Mouse (Mus musculus): ENCODE measurements at regions not wholly inside any gene's neighbourhood (a gene's known extent, or its start where the extent isn't known, plus 50 kb on each side); places are given as distances from the start of the nearest gene placed in this dataset.

GRCm38 (mm10) chr19:26938911-26939310, 53.2 kb downstream of the Gm815 start:
- no peak for DNase-seq
- intact Hi-C loops (cut with DNase I) = no loop called here

GRCm38 (mm10) chr19:26944006-26944405, 58.3 kb downstream of the Gm815 start:
- intact Hi-C loops (cut with DNase I) = no loop called here
- no peak for DNase-seq

DNA sequence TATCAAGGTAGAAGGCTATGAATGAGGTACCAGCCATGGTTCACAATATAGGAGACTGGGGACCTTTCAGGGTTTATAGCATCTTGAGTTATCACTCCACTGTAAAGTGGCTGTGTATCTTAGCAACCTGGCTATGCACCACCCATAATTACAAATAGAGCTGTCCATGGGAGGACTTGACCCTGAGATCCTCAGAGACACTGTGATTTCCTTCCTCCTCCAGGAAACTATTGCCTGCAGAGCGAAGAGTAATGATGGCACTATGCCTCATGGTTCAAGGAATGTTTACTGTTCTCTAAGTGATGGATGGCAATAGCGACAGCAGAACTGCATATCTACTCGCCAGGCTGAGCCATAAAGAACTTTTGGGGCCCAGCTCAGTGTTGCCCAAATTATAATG, 60.9 kb downstream of the Gm815 start:
- intact Hi-C loops (cut with DNase I) = no loop called here

GRCm38 (mm10) chr19:26948479-26948878, 62.8 kb downstream of the Gm815 start:
- intact Hi-C loops (cut with DNase I) = no loop called here
- no peak for DNase-seq

More for the DNA sequence above, 60.9 kb downstream of the Gm815 start:
- no peak for DNase-seq

GRCm38 (mm10) chr19:26949153-26949552, 63.5 kb downstream of the Gm815 start:
- no peak for DNase-seq
- intact Hi-C loops (cut with DNase I) = no loop called here

DNA sequence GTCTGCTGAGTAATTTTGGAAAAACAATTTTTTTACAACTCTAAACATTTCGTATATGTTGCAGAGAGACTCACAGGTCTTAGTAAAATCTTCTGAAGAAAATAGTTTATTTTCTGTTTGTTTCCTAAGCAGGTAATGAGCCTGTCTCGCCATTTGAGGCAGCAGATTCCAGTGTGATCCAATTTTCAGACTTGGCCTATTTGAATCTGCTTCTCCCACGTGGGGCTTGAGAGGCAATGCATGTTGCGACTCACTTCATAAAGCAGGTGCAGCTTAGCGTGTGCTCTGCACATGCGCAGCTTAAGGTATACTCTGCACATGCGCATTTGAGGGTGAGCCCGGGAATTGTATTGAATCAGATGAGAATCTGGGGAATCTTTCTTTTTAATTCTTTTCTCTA, 67.7 kb downstream of the Gm815 start:
- no peak for DNase-seq
- intact Hi-C loops (cut with DNase I) = no loop called here

DNA sequence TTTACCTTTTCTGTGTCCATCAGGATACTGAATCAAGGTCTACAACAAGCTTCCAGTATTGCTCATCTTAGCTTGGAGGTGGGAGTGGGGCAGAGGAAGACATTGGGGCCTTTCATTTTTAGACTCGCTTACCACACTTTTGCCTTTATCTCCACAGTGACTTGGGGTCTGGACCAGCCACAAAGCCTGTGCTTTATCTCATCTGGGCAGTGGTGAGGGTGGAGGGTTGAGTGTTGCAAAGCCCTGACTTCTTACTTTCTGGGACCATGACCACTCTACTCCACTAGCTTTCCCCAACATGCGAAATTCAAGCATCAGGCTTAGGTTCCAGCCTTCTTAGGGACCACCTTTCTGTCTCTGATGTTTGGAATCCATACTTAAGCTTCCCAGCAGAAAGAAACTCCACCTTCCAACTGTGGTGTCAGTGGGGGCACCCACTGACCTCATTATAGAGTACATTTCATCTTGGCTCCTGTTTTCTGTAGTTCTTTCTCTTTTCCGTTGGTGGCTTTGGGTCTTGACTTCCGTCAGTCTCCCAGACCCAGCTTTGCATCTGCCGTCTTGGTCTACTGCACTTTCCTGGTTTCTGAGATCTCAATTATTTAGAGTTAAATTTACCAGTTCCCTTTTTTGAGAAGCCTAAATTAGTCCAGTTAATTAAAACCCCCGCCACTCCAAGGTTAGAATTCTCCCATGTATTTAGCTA, 80.5 kb downstream of the Gm815 start:
- no peak for DNase-seq
- intact Hi-C loops (cut with DNase I) = no loop called here

DNA sequence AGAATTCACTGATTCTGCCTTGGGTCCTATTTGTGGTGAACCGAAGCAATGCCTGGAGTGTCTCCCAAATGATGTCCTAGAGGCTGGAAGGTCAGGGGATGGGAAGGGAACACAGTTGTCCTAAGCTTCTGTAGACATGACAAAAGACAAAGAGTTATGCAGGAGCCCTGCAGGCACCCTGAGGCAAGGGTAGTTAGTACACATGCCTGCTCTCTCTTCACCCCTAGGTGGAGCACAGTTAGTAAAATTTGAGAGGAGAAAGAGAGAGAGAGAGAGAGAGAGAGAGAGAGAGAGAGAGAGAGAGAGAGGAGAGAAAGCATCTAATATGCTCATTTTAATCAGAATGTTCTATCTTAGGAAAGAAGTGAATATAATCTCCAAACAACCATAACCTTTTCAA, 87.4 kb downstream of the Gm815 start:
- intact Hi-C loops (cut with DNase I) = loop anchor here (10.0 kb wide), 2 partner anchors 202 to 442 kb away; no protein-coding TSS in a partner anchor

GRCm38 (mm10) chr19:26973773-26974548, 88.3 kb downstream of the Gm815 start:
- DNase-seq = no peak
- intact Hi-C loops (cut with DNase I) = loop anchor here (10.0 kb wide), 2 partner anchors 201 to 441 kb away; no protein-coding TSS in a partner anchor

More for the DNA sequence above, 87.4 kb downstream of the Gm815 start:
- peak; percentile 27 to 29 for DNase-seq

DNA sequence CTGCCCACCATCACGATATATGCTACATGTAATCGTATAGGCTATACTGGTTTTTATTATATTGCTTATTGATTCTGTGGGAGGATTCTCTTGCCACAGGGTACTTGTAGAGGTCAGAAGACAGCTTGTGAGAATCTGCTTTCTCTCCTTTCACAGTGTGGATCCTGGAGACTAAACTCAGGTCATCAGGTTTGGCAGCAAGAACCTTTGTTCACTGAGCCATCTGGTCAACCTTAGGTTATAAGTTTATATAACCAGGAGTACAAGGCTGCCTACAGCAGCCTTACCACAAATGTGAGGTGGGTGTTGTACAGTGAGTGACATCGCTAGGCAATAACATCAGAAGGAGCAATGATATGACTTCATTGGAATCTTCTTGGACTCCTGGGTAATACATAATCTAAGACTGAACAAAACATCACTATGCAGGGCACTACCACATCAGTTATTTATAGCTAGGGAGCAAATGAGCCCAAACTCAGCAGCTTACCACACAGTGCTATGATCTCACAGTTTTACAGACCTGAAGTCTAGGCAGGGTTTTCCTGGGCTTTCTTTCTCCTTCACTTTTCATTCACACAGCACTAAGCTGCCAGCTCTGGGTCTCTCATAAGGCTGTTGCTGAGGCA, 89.0 kb downstream of the Gm815 start:
- intact Hi-C loops (cut with DNase I) = loop anchor here (10.0 kb wide), 2 partner anchors 200 to 440 kb away; no protein-coding TSS in a partner anchor
- no peak for DNase-seq

GRCm38 (mm10) chr19:26976604-26977322, 91.1 kb downstream of the Gm815 start:
- no peak for DNase-seq
- intact Hi-C loops (cut with DNase I) = loop anchor here (10.0 kb wide), 2 partner anchors 198 to 438 kb away; no protein-coding TSS in a partner anchor

DNA sequence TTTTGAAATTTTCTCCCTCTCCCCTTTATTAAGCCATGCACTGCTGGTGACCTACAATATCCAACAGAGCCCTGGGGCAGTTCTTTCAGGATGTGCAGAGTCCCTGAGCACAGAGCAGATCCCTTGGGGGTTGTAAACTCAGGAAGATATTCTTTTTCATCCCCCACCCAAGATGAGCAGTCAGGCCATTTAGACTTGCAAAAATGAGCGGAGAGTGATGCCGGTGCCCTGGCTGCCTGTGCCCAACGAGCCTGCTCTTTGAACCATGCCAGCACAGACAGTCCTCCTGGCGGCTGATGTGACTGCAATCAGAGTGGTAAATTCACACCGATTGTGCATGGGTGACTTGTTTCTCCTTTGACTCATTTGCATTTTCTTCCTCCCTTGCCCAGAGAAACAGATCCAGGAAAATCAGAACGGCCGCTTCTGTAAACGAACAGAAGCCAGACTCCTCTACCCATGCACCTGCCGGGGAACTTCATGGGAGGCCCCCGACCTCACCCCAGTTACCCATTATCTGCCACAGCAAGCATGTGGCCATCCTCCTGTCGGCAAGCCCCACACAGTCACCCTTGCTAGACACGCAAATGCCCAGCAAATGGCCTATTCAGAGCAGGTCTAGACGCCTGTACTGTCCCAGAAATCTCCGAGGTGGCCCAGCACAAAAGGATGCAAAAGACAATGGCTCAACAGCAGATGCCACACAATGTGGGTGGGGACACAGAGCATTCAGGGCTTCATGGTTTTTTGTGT, 92.4 kb downstream of the Gm815 start:
- intact Hi-C loops (cut with DNase I) = loop anchor here (10.0 kb wide), 2 partner anchors 197 to 437 kb away; no protein-coding TSS in a partner anchor
- no peak for DNase-seq

DNA sequence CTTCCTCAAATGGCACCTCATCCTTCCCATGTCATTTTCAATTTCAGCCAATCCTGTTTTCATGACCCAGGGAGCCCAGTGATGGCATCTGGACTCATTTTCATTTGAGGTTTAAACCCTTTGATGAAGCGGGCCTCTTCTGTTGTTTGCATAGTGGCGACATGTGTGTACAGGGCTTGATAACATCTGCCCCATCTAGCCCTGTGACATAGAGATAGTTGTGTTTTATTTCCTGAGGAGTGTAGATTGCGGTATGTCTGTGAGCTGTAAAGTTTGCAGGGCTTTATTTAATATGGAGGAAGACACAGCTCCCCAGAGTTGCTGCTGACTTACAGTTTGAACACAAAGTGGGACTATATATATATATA, 92.9 kb downstream of the Gm815 start:
- intact Hi-C loops (cut with DNase I) = loop anchor here (10.0 kb wide), 2 partner anchors 196 to 436 kb away; no protein-coding TSS in a partner anchor
- no peak for DNase-seq

GRCm38 (mm10) chr19:26979322-26979721, 93.6 kb downstream of the Gm815 start:
- DNase-seq = no peak
- intact Hi-C loops (cut with DNase I) = loop anchor here (10.0 kb wide), 2 partner anchors 195 to 435 kb away; no protein-coding TSS in a partner anchor

DNA sequence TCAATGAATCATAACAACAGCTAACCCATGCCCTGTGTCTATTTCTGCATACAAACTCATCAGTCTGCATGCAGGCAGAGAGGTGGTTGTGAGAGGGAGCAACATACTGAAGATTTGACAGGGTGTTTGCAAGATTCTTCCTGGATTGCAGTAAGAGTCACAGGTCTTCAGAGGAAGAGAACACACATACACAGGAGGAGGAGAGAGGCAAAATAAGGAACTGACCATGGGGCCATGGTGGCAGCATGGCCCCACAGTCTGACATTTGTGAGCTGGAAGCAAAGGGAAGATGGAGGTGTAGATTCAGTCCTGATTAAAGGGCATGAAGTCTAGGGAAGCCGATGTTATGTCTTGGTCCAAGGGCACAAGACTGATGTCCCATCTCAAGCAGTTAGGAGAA, 101.0 kb downstream of the Gm815 start:
- DNase-seq = no peak
- intact Hi-C loops (cut with DNase I) = no loop called here

GRCm38 (mm10) chr19:26987197-26987596, 101.5 kb downstream of the Gm815 start:
- intact Hi-C loops (cut with DNase I) = no loop called here
- no peak for DNase-seq

- DNase-seq = no peak
- intact Hi-C loops (cut with DNase I) = no loop called here
Measured at GRCm38 (mm10) chr19:26987909-26988456, 102.3 kb downstream of the Gm815 start.

GRCm38 (mm10) chr19:26994586-26995352, 109.1 kb downstream of the Gm815 start:
- no peak for DNase-seq
- intact Hi-C loops (cut with DNase I) = no loop called here

GRCm38 (mm10) chr19:26999596-26999995, 113.9 kb downstream of the Gm815 start:
- DNase-seq = no peak
- intact Hi-C loops (cut with DNase I) = no loop called here

Data from heart, postnatal 10 days (tissue).